In the genomic region with DNA sequence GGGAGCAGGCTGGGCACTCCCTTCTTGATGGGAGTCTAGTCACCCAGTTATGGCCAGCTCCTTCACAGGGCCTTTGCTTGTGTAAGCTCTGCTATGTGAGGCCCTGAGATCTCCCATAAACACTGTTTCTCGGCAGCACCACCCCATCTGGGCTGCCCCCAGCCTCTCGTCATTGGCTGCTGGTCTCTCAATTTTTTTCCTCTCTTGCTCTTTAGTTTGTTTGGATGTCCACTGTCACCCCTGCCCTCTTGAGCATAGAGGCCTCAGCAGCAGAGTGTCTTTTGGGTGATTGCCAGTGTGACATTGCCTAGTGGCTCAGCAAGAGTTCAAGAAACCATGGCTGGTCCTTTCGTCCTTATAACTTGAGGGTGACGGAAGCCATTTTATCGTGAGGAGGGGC, we compare ENCODE assay signal across 20 mouse cellular contexts.
A peak's percentile ranks its signal among the peaks of the same experiment; 100 is the strongest.
DNase-seq lines count a peak whose midpoint lies in the region; ATAC-seq and TF ChIP-seq lines count a peak whose summit lies in the region.
"Had no signal": no experiment of that assay in that cellular context is flagged by ENCODE, and none has a peak within 500 bp of the region (broad histone marks: within the 10 kb centered on the region; RNA-seq: fewer than 3 reads in every experiment).

No protein-coding gene starts in this region.

- DNase-seq in forebrain, embryonic 11.5 days (ENCODE audit: low spot score), result peak; percentile 40
- DNase-seq in forebrain, postnatal 0 days, result no peak
- DNase-seq in kidney, adult 9 months, result peak; percentile 26
- no peak for DNase-seq in lung, postnatal 25 days (ENCODE audit: low spot score)
- DNase-seq in adipocyte (ENCODE audit: low spot score), result peak; percentile 89
- DNase-seq: adrenal gland, adult 8-10 months; cerebellum, adult 8-10 months; midbrain, embryonic 14.5 days; right cerebral cortex, postnatal 14 days; spleen, adult 18-20 months had no signal

- no peaks in the 10 kb centered on the region for H3K27me3 ChIP-seq in forebrain, embryonic 11.5 days (ENCODE audit: control insufficient read depth, insufficient read depth, low read length)
- H3K27me3 ChIP-seq in forebrain, postnatal 0 days (ENCODE audit: insufficient read depth, low read length), result no peaks in the 10 kb centered on the region
- no peaks in the 10 kb centered on the region for H3K27me3 ChIP-seq in kidney, embryonic 16.5 days (ENCODE audit: insufficient read depth, low read length)
- H3K27me3 ChIP-seq in lung, embryonic 16.5 days (ENCODE audit: control insufficient read depth, insufficient read depth, low read depth, low read length), result no peaks in the 10 kb centered on the region
- H3K27me3 ChIP-seq: heart, embryonic 12.5 days; hindbrain, embryonic 15.5 days; intestine, embryonic 15.5 days had no signal

- no peak for ATAC-seq in forebrain, embryonic 11.5 days (replicated peaks; ENCODE audit: low FRiP score)
- no peak for ATAC-seq in forebrain, postnatal 0 days
- ATAC-seq in kidney, embryonic 16.5 days (ENCODE audit: low FRiP score, low TSS enrichment), result no peak
- ATAC-seq in lung, embryonic 16.5 days (ENCODE audit: low read depth), result peak; percentile 63
- ATAC-seq in frontal cortex, adult (ENCODE audit: low TSS enrichment), result no peak
- ATAC-seq: intestine, embryonic 15.5 days had no signal

- WGBS in forebrain, embryonic 11.5 days, result 92% methylated on average over 5 of the region's 5 CpGs
- WGBS in forebrain, postnatal 0 days, result 86% methylated on average over 5 of the region's 5 CpGs
- 71% methylated on average over 5 of the region's 5 CpGs for WGBS in kidney, embryonic 16.5 days
- WGBS in lung, embryonic 16.5 days, result 58% methylated on average over 5 of the region's 5 CpGs

- no peaks in the 10 kb centered on the region for H3K4me1 ChIP-seq in forebrain, embryonic 11.5 days (replicated peaks; ENCODE audit: control insufficient read depth, insufficient read depth, low read length)
- H3K4me1 ChIP-seq in forebrain, postnatal 0 days (ENCODE audit: insufficient read depth), result no peaks in the 10 kb centered on the region
- peaks cover 10% of the 10 kb centered on the region for H3K4me1 ChIP-seq in kidney, embryonic 16.5 days (ENCODE audit: insufficient read depth, low read length)
- H3K4me1 ChIP-seq in lung, embryonic 16.5 days (replicated peaks; ENCODE audit: control insufficient read depth, insufficient read depth, low read length), result peaks cover 49% of the 10 kb centered on the region
- H3K4me1 ChIP-seq: forebrain, embryonic 10.5 days had no signal

- no peak overlapping the region for H3K4me2 ChIP-seq in forebrain, embryonic 11.5 days (ENCODE audit: low read depth, low read length, severe bottlenecking)
- H3K4me2 ChIP-seq in forebrain, postnatal 0 days (ENCODE audit: low read depth), result no peak overlapping the region
- no peak overlapping the region for H3K4me2 ChIP-seq in kidney, embryonic 16.5 days (replicated peaks; ENCODE audit: low read depth, low read length)
- no peak overlapping the region for H3K4me2 ChIP-seq in lung, embryonic 16.5 days (ENCODE audit: low read depth, low read length)
- H3K4me2 ChIP-seq: heart, embryonic 12.5 days; hindbrain, embryonic 15.5 days; intestine, embryonic 15.5 days had no signal

- H3K27ac ChIP-seq in forebrain, embryonic 11.5 days (ENCODE audit: low read depth, low read length), result no peak overlapping the region
- no peak overlapping the region for H3K27ac ChIP-seq in forebrain, postnatal 0 days (ENCODE audit: low read depth, low read length)
- no peak overlapping the region for H3K27ac ChIP-seq in kidney, embryonic 16.5 days (ENCODE audit: low read length)
- H3K27ac ChIP-seq in lung, embryonic 16.5 days (ENCODE audit: low read length), result peak overlapping the region; percentile 90
- H3K27ac ChIP-seq: forebrain, embryonic 10.5 days; hindbrain, embryonic 15.5 days; left cerebral cortex, adult 2 months; liver, embryonic 14.5 days had no signal

- no peaks in the 10 kb centered on the region for H3K9me3 ChIP-seq in forebrain, embryonic 11.5 days (ENCODE audit: control insufficient read depth, low read length)
- H3K9me3 ChIP-seq in forebrain, postnatal 0 days (ENCODE audit: low read length), result no peaks in the 10 kb centered on the region
- H3K9me3 ChIP-seq in kidney, embryonic 16.5 days (ENCODE audit: low read length), result no peaks in the 10 kb centered on the region
- H3K9me3 ChIP-seq in lung, embryonic 16.5 days (ENCODE audit: control insufficient read depth, low read length), result no peaks in the 10 kb centered on the region
- H3K9me3 ChIP-seq: forebrain, embryonic 10.5 days; heart, embryonic 12.5 days; hindbrain, embryonic 15.5 days; intestine, embryonic 15.5 days had no signal

- no peak overlapping the region for H3K4me3 ChIP-seq in forebrain, embryonic 11.5 days (ENCODE audit: low read depth, low read length)
- H3K4me3 ChIP-seq in forebrain, postnatal 0 days (ENCODE audit: low read depth, low read length), result no peak overlapping the region
- no peak overlapping the region for H3K4me3 ChIP-seq in kidney, embryonic 16.5 days (ENCODE audit: low read length)
- no peak overlapping the region for H3K4me3 ChIP-seq in lung, embryonic 16.5 days (ENCODE audit: low read length)
- H3K4me3 ChIP-seq: forebrain, embryonic 10.5 days; heart, embryonic 12.5 days; hindbrain, embryonic 15.5 days; intestine, embryonic 15.5 days; left cerebral cortex, adult 2 months; myocyte had no signal

- H3K9ac ChIP-seq in forebrain, embryonic 11.5 days (ENCODE audit: low read length), result no peak overlapping the region
- no peak overlapping the region for H3K9ac ChIP-seq in forebrain, postnatal 0 days
- no peak overlapping the region for H3K9ac ChIP-seq in kidney, embryonic 16.5 days (replicated peaks; ENCODE audit: low read length)
- no peak overlapping the region for H3K9ac ChIP-seq in lung, embryonic 16.5 days (ENCODE audit: low read length)
- H3K9ac ChIP-seq: heart, embryonic 12.5 days; hindbrain, embryonic 15.5 days; intestine, embryonic 15.5 days; liver, embryonic 14.5 days had no signal

- TF ChIP-seq CTCF in forebrain, postnatal 0 days (IDR thresholded peaks at IDR 0.05; ENCODE audit: low read depth), result no peak

- H3K36me3 ChIP-seq in forebrain, embryonic 11.5 days (ENCODE audit: control insufficient read depth, insufficient read depth, low read length), result no peaks in the 10 kb centered on the region
- H3K36me3 ChIP-seq in forebrain, postnatal 0 days (ENCODE audit: insufficient read depth), result no peaks in the 10 kb centered on the region
- H3K36me3 ChIP-seq in kidney, embryonic 16.5 days (ENCODE audit: insufficient read depth, low read length), result peaks cover 10% of the 10 kb centered on the region; the same call in 1 of the 2 replicates
- peaks cover 9% of the 10 kb centered on the region for H3K36me3 ChIP-seq in lung, embryonic 16.5 days (ENCODE audit: control insufficient read depth, insufficient read depth, low read length)
- H3K36me3 ChIP-seq: forebrain, embryonic 10.5 days; hindbrain, embryonic 15.5 days; intestine, embryonic 15.5 days had no signal

Comparison
In these comparisons a context has a peak if more than half of its experiments do, and no peak if none do; other contexts are left out.
1. DNase-seq: peak in forebrain, embryonic 11.5 days (single experiment), kidney, adult 9 months (single experiment) and adipocyte (single experiment); none in forebrain, postnatal 0 days (single experiment) and lung, postnatal 25 days (single experiment).